Mouse (Mus musculus) midbrain, postnatal 0 days (tissue): ENCODE measurements around the gene Alg2. TPM values are rescaled to one million over a fixed set of nuclear protein-coding genes. Genes with fewer than 3 reads are reported as not detected.

Experiments used
- ATAC-seq: fragments of 200-750 bp; cut with Nextera tagmentation; 2 replicates; pipeline ENCODE4 v1.8.0; 2017; ENCODE audit warnings: moderate number of reproducible peaks, mild to moderate bottlenecking, moderate TSS enrichment, moderate library complexity; ENCODE audit not compliant: low FRiP score
- DNase-seq: peaks from one replicate; pipeline ENCODE4 v3.0.0-alpha.2; 2015; ENCODE audit warnings: low spot score
- H3K27ac ChIP-seq: fragments of 300-500 bp; sonication (generic); 2 replicates; pipeline ENCODE4 v1.5.1; 2014; ENCODE audit warnings: low read depth, mild to moderate bottlenecking, low read length, mixed read lengths
- H3K27me3 ChIP-seq: fragments of 300-500 bp; sonication (generic); 2 replicates; pipeline ENCODE4 v1.6.1; 2014; ENCODE audit warnings: low read length, control low read depth, mixed read lengths; ENCODE audit not compliant: insufficient read depth
- H3K36me3 ChIP-seq: fragments of 300-500 bp; sonication (generic); 2 replicates; pipeline ENCODE4 v1.6.1; 2014; ENCODE audit warnings: low read length, control low read depth, mixed read lengths; ENCODE audit not compliant: insufficient read depth
- H3K4me1 ChIP-seq: fragments of 300-500 bp; sonication (generic); 2 replicates; pipeline ENCODE4 v1.6.1; 2014; ENCODE audit warnings: mild to moderate bottlenecking, control low read depth, antibody characterized with exemption, low read length, mixed read lengths; ENCODE audit not compliant: insufficient read depth
- H3K4me2 ChIP-seq: fragments of 300-500 bp; sonication (generic); 2 replicates; pipeline ENCODE4 v1.6.1; 2014; ENCODE audit warnings: low read depth, mild to moderate bottlenecking, low read length, mixed read lengths; ENCODE audit not compliant: poor library complexity, severe bottlenecking
- H3K4me3 ChIP-seq: fragments of 300-500 bp; sonication (generic); 2 replicates; pipeline ENCODE4 v1.5.1; 2014; ENCODE audit warnings: low read depth, mild to moderate bottlenecking, low read length, moderate library complexity
- H3K9ac ChIP-seq: fragments of 300-500 bp; sonication (generic); replicated peaks from 2 replicates; pipeline ENCODE4 v1.6.1; 2014; ENCODE audit warnings: mild to moderate bottlenecking, low read length, moderate library complexity, mixed read lengths; ENCODE audit not compliant: poor library complexity, severe bottlenecking
- H3K9me3 ChIP-seq: fragments of 300-500 bp; sonication (generic); 2 replicates; pipeline ENCODE4 v1.6.1; 2016; ENCODE audit warnings: low read length, control low read depth
- CTCF ChIP-seq: IDR thresholded peaks from 2 replicates; pipeline ENCODE4 v1.5.1; 2016; ENCODE audit warnings: antibody characterized with exemption, mild to moderate bottlenecking
- WGBS: fragments of 180-500 bp; shearing (Covaris S2); extraction: QIAGEN DNeasy Blood & Tissue Kit; methylation state at CpG from one replicate; pipeline ENCODE4 v1.1.7; 2014; 5-methylcytosine and 5-hydroxymethylcytosine counted together
- polyA plus RNA-seq: library from polyadenylated mRNA; unstranded; fragments of >200 nt; fragmentation: Nextera tagmentation; extraction: Ambion mirVana; gene quantifications from 2 replicates; pipeline ENCODE4 v1.2.1, GENCODE M21; 2015
- total RNA-seq: library from RNA; depleted of rRNA; stranded (reverse); fragments of >200 nt; gene quantifications from 2 replicates; pipeline ENCODE4 v1.2.3, GENCODE M21; 2014

Alg2 gene
- total and polyA plus RNA-seq, 2 experiments from 2014 or later: 259 to 344 TPM

DNA sequence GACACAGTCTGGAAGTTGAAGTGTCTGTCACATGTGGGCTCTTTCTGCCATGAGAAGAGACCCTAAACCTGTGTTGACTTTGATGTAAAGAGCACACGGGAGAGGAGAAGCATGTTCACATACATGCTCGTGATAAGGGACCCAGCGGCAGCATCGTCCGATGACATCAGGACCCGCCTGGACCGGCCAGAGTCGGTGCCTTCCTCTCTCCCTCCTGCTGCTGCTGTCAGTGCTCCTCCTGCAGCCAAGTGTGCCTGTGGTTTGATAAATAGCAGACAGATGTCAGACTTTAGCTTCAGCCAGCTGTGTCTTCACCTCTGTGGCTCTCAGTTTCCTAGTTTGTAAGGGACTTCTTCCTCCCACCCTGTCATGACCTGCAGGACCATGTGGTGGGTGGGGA lies 19.3 kb upstream of the Alg2 start:
- Histone ChIP-seq H3K27ac (no peak overlapping the region), H3K9me3 (no peaks in the 10 kb centered on the region), H3K4me1 (no peaks in the 10 kb centered on the region), H3K4me3 (no peak overlapping the region), H3K36me3 (no peaks in the 10 kb centered on the region), H3K27me3 (no peaks in the 10 kb centered on the region), H3K4me2 (no peak overlapping the region), H3K9ac (no peak overlapping the region)
- ATAC-seq (no peak), DNase-seq (no peak)
- no peak for TF ChIP-seq CTCF
- 87% methylated on average over 8 of the region's 8 CpGs for WGBS

DNA sequence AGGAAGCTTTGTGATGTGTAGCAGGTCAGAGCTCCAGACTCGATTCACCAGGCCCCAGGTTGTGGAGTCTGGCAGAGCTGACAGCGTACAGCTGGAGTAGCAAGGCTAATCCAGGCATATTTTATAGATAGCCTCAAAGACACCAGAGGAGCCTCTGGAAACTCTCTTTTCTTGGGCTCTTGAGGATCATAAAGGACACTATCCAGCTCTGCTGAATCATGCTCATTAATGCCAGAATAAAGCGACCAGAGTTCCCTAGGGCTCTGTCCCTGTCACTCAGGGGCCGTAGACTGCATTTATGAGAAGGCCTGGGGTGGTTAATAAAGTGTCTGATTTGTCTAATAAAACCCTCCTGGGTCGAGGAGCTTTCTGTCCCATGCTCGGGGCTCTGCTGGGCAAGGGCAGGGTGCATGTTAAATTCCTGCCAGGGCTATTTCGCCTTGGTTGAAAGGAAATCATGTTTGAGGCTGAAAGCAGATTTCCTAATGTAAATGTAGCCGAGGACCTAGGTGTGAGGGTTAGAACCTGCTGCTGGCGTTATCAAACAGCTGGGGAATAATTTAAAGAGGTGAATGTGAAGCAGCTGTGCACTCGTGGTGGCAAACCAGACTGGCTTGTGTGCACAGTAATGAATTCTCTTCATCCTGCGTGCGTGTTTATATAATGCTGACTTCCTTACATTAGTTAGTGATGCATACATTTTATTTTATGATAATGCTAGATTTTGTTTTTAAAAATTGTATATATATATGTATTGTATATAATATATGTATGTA lies 18.4 kb upstream of the Alg2 start:
- H3K27ac ChIP-seq: no peak overlapping the region
- H3K4me3 ChIP-seq: no peak overlapping the region
- no peaks in the 10 kb centered on the region for H3K4me1 ChIP-seq
- H3K9me3 ChIP-seq: no peaks in the 10 kb centered on the region
- ATAC-seq (no peak), DNase-seq (no peak)
- TF ChIP-seq CTCF: no peak
- H3K4me2 ChIP-seq: no peak overlapping the region
- WGBS: 36% methylated on average over 12 of the region's 12 CpGs
- H3K27me3 ChIP-seq: no peaks in the 10 kb centered on the region
- H3K36me3 ChIP-seq: no peaks in the 10 kb centered on the region
- H3K9ac ChIP-seq: no peak overlapping the region

DNA sequence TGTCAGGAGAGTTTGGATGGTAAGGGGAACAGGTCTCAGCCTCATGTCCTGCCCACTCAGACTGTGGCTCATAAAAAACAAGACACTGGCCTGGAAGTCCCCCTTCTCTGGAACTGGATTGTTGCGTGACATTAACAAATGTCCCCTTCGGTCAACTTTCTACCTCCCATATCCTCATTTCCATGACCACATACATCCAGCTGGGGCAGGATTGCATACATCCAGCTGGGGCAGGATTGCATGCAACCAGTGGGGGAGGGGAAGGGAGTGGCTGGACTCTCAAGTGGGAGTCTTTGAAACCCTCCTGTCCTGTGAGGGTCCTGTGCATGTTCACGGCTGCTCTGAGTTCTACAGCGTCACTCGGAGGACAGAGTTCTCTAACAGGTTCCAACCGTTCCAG lies 17.1 kb upstream of the Alg2 start:
- Histone ChIP-seq H3K4me1 (no peaks in the 10 kb centered on the region), H3K36me3 (no peaks in the 10 kb centered on the region), H3K4me2 (no peak overlapping the region), H3K27ac (no peak overlapping the region), H3K9me3 (no peaks in the 10 kb centered on the region), H3K27me3 (no peaks in the 10 kb centered on the region), H3K9ac (no peak overlapping the region), H3K4me3 (no peak overlapping the region)
- no peak for TF ChIP-seq CTCF
- WGBS: 91% methylated on average over 6 of the region's 6 CpGs
- DNase-seq (no peak), ATAC-seq (no peak)

DNA sequence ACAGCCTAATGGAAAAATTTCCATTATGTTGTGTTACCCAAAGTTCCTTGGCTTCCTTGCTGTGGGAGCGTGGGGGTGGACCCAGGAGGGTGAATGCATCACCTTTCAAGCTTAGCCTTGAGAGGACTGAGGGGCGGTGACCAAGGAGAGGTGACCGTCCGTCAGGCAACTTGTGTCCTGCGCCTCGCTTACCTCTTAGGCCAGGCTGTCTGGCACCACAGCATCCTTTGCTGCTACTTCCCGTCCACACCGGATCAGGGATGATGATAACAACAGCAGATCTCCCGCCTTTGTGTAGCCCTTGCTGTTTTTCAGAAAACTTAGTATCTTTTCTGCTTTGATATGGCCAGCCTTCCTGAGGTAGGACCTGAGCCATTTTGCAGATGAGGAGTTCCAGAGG lies 6.4 kb upstream of the Alg2 start:
- no peak overlapping the region for H3K9ac ChIP-seq
- H3K9me3 ChIP-seq: no peaks in the 10 kb centered on the region
- H3K27me3 ChIP-seq: no peaks in the 10 kb centered on the region
- DNase-seq: no peak
- TF ChIP-seq CTCF: no peak
- no peak overlapping the region for H3K27ac ChIP-seq
- ATAC-seq: no peak
- H3K36me3 ChIP-seq: peaks cover 30% of the 10 kb centered on the region
- 95% methylated on average over 9 of the region's 9 CpGs for WGBS
- no peak overlapping the region for H3K4me3 ChIP-seq
- H3K4me1 ChIP-seq: no peaks in the 10 kb centered on the region; the same call in 1 of the 2 replicates
- H3K4me2 ChIP-seq: no peak overlapping the region

DNA sequence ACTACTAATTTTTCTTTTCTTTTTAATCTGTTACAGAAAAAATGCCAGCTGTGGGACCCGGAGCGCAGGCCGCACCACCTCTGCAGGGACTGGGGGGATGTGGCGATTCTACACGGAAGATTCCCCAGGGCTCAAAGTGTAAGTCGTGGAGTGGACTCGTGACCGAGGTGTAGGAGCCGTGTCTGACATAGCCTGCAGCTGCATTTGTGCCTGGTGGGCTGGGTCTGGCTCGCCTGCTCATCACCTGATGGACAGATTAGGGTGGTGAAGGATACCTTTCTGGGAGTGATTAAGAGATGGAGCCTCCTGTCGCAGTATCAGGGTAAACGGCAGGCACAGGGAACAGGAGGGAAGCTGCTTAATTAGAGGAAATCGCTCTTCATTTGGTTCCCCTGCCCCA lies 6.0 kb upstream of the Alg2 start:
- Histone ChIP-seq H3K9me3 (no peaks in the 10 kb centered on the region), H3K4me1 (peaks cover 4% of the 10 kb centered on the region; the same call in 1 of the 2 replicates), H3K27ac (no peak overlapping the region), H3K4me3 (no peak overlapping the region), H3K36me3 (peaks cover 30% of the 10 kb centered on the region), H3K27me3 (no peaks in the 10 kb centered on the region), H3K4me2 (no peak overlapping the region), H3K9ac (no peak overlapping the region)
- WGBS: 93% methylated on average over 13 of the region's 13 CpGs
- no peak for ATAC-seq
- TF ChIP-seq CTCF: no peak
- DNase-seq: no peak

DNA sequence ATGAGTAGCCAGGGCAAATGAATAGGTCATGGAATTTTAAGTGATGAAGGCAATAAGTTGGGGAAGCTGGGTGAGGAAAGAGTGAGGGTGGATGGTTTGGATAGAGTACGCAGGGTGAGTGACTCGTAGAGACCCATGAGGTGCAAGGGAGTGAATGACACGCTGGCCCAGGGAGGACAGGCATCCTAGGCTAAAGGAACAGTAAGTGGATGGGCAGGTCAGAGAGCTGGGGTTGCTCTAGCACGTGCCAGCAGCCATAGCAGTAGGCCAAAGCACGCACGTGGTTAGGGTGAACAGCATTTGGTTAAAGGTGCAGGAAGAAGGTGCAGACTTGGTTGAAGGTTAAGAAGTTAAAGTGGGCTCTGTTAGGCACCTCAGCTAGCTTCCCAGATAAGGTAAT lies 3.4 kb upstream of the Alg2 start:
- peaks cover 23% of the 10 kb centered on the region for H3K36me3 ChIP-seq
- no peaks in the 10 kb centered on the region for H3K27me3 ChIP-seq
- 96% methylated on average over 6 of the region's 6 CpGs for WGBS
- no peak overlapping the region for H3K4me2 ChIP-seq
- H3K4me3 ChIP-seq: no peak overlapping the region
- no peak for ATAC-seq
- TF ChIP-seq CTCF: no peak
- peaks cover 4% of the 10 kb centered on the region; the same call in 1 of the 2 replicates for H3K4me1 ChIP-seq
- no peak overlapping the region for H3K27ac ChIP-seq
- no peak for DNase-seq
- no peaks in the 10 kb centered on the region for H3K9me3 ChIP-seq
- H3K9ac ChIP-seq: no peak overlapping the region
